Mouse (Mus musculus) liver, embryonic 11.5 days (tissue): Measurements from ENCODE around the gene Bex1. TPM values are rescaled to one million over a fixed set of nuclear protein-coding genes. Genes with fewer than 3 reads are reported as not detected.

Experiments used
- ATAC-seq: fragments of 200-750 bp; cut with Nextera tagmentation; replicated peaks from 2 replicates; pipeline ENCODE4 v1.8.0; 2017; ENCODE audit warnings: moderate number of reproducible peaks, mild to moderate bottlenecking, moderate TSS enrichment, moderate library complexity; ENCODE audit not compliant: low FRiP score
- DNase-seq: peaks from one replicate; pipeline ENCODE4 v3.0.0-alpha.2; 2017; ENCODE audit warnings: low spot score
- H3K27ac ChIP-seq: fragments of 300-500 bp; sonication (generic); 2 replicates; pipeline ENCODE4 v1.5.1; 2014; ENCODE audit warnings: mild to moderate bottlenecking, low read depth, low read length, control low read depth
- H3K27me3 ChIP-seq: fragments of 300-500 bp; sonication (generic); replicated peaks from 2 replicates; pipeline ENCODE4 v1.6.1; 2014; ENCODE audit warnings: low read length, mixed read lengths; ENCODE audit not compliant: control insufficient read depth, insufficient read depth
- H3K36me3 ChIP-seq: fragments of 300-500 bp; sonication (generic); 2 replicates; pipeline ENCODE4 v1.6.1; 2014; ENCODE audit warnings: mild to moderate bottlenecking, low read length, moderate library complexity, mixed read lengths; ENCODE audit not compliant: control insufficient read depth, insufficient read depth
- H3K4me1 ChIP-seq: fragments of 300-500 bp; sonication (generic); replicated peaks from 2 replicates; pipeline ENCODE4 v1.6.1; 2014; ENCODE audit warnings: low read length, mixed read lengths; ENCODE audit not compliant: control insufficient read depth, insufficient read depth
- H3K4me2 ChIP-seq: fragments of 300-500 bp; sonication (generic); 2 replicates; pipeline ENCODE4 v1.6.1; 2014; ENCODE audit warnings: mild to moderate bottlenecking, control low read depth, moderate library complexity
- H3K4me3 ChIP-seq: fragments of 300-500 bp; sonication (generic); 2 replicates; pipeline ENCODE4 v1.5.1; 2014; ENCODE audit warnings: low read depth, low read length, control low read depth
- H3K9ac ChIP-seq: fragments of 300-500 bp; sonication (generic); 2 replicates; pipeline ENCODE4 v1.6.1; 2014; ENCODE audit warnings: low read depth, low read length, control low read depth
- H3K9me3 ChIP-seq: fragments of 300-500 bp; sonication (generic); 2 replicates; pipeline ENCODE4 v1.6.1; 2016; ENCODE audit warnings: low read length, inconsistent platforms, mixed read lengths; ENCODE audit not compliant: control insufficient read depth
- WGBS: fragments of 180-500 bp; shearing (Covaris S2); extraction: QIAGEN DNeasy Blood & Tissue Kit; methylation state at CpG from one replicate; pipeline ENCODE4 v1.1.7; 2014; 5-methylcytosine and 5-hydroxymethylcytosine counted together
- microRNA-seq: library from miRNA; unstranded; fragments of <30 nt; microRNA quantifications from one replicate; pipeline ENCODE4, GENCODE M21; 2017; ENCODE audit warnings: borderline number of aligned reads
- polyA plus RNA-seq: library from polyadenylated mRNA; unstranded; fragments of >200 nt; fragmentation: Nextera tagmentation; extraction: Ambion mirVana; gene quantifications from 2 replicates; pipeline ENCODE4 v1.2.1, GENCODE M21; 2014

Gene Bex1
- polyA plus RNA-seq, 1 experiment from 2014 or later: 210 TPM

GRCm38 (mm10) chrX:136183107-136183506, 32.2 kb downstream of the Bex1 start:
- ATAC-seq (no peak), DNase-seq (no peak)
- no peak overlapping the region for H3K27ac ChIP-seq
- no peak overlapping the region for H3K9ac ChIP-seq
- H3K4me1 ChIP-seq: no peaks in the 10 kb centered on the region
- H3K27me3 ChIP-seq: no peaks in the 10 kb centered on the region
- no peaks in the 10 kb centered on the region for H3K9me3 ChIP-seq
- no peak overlapping the region for H3K4me3 ChIP-seq
- 79% methylated on average over 1 of the region's 1 CpGs for WGBS
- no peak overlapping the region for H3K4me2 ChIP-seq
- H3K36me3 ChIP-seq: no peaks in the 10 kb centered on the region

GRCm38 (mm10) chrX:136180897-136181553, 34.3 kb downstream of the Bex1 start:
- Histone ChIP-seq H3K27ac (no peak overlapping the region), H3K9ac (no peak overlapping the region)

DNA sequence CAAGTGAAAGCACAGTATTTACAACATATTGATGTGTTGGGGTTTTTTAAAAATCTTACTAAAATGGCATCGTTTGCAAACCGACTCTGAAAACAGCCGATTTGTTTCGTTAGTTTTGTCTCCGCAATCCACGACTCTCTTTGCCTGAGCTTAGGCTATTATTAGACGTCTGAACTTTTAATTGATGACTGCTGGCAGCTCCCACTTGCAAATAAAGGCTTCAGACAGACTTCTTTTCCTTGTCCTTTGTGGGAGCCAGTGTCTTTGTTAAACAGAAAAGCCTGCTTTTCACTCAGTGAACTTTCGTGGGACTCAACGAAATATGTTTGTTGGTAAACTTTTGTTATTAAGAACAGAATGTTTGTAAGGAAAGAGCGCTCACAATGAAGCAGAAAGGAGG, 42.5 kb downstream of the Bex1 start:
- WGBS: 27% methylated on average over 10 of the region's 10 CpGs
- H3K27ac ChIP-seq: no peak overlapping the region
- ATAC-seq (no peak), DNase-seq (no peak)
- H3K4me2 ChIP-seq: peak overlapping the region; percentile 64
- no peaks in the 10 kb centered on the region for H3K36me3 ChIP-seq
- peak overlapping the region; percentile 38; the same call in 1 of the 2 replicates for H3K9ac ChIP-seq
- peak overlapping the region; percentile 55 for H3K4me3 ChIP-seq
- H3K27me3 ChIP-seq: no peaks in the 10 kb centered on the region
- H3K4me1 ChIP-seq: no peaks in the 10 kb centered on the region
- no peaks in the 10 kb centered on the region for H3K9me3 ChIP-seq

More at GRCm38 (mm10) chrX:136180897-136181553, 34.3 kb downstream of the Bex1 start:
- H3K36me3 ChIP-seq: no peaks in the 10 kb centered on the region
- no peaks in the 10 kb centered on the region for H3K4me1 ChIP-seq
- H3K27me3 ChIP-seq: no peaks in the 10 kb centered on the region
- no peak for ATAC-seq
- DNase-seq: no peak
- no peaks in the 10 kb centered on the region for H3K9me3 ChIP-seq
- no peak overlapping the region for H3K4me2 ChIP-seq
- H3K4me3 ChIP-seq: no peak overlapping the region
- 22% methylated on average over 11 of the region's 11 CpGs for WGBS

GRCm38 (mm10) chrX:136172118-136172551, 43.2 kb downstream of the Bex1 start, which contains the start of gene Tceal8:
Gene Tceal8, minus strand, starts transcription at chrX:136172342.
- Histone ChIP-seq H3K36me3 (no peaks in the 10 kb centered on the region), H3K27ac (peak within 1 kb of the TSS; percentile 81), H3K4me3 (peak within 1 kb of the TSS; percentile 55), H3K9me3 (no peaks in the 10 kb centered on the region), H3K27me3 (no peaks in the 10 kb centered on the region), H3K9ac (peak within 1 kb of the TSS; percentile 78), H3K4me1 (no peaks in the 10 kb centered on the region), H3K4me2 (peak within 1 kb of the TSS; percentile 64)
- DNase-seq (peak; percentile 66), ATAC-seq (peak; percentile 94)
- WGBS: 18% methylated on average over 10 of the region's 10 CpGs

DNA sequence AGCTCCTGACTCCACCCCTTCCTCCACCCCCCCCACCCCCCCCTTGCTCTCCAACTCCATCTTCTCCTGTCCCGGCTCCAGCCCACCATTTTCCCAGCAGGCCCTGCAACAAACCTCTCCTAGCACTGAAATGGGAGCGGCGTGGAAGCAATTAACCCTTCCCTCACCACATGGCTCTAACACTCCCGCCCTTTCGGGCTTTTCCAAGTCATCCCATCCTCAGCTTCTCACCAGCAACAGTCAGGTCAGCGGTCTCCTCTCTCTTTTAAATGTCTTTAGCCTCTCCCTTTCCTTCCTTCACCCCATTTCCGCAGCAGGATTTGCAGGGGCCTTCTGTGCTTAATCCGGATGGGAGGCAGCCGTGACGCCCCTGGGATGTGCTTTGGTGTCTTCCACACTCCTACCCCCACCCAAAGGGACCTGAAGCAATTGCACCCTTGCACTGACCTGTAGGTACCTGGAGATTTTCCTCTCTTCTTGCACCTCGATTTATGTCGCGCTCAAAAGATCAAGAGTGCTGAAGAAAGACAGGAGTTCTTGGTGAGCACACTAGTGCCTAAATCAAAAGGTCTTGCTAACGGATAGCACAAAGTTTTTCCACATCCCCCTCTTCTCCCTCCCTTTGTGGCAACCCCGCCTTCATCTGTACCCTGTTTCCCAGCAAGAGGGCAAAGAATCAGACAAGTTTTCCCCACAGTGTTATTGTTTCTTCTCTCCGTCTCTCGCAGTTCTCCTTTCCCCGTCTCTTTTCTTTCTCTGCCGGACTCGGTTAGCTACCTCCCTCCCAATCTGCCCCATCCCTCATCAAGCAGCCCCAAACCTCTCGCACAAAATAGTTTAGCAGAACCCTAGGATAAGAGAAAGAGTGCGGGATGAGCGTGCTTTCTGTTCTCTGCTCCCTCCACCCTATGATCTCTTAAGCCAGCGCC, 43.9 kb downstream of the Bex1 start:
- Histone ChIP-seq H3K9ac (peak overlapping the region; percentile 78), H3K4me1 (no peaks in the 10 kb centered on the region), H3K36me3 (no peaks in the 10 kb centered on the region), H3K27ac (peak overlapping the region; percentile 81), H3K9me3 (no peaks in the 10 kb centered on the region), H3K27me3 (no peaks in the 10 kb centered on the region), H3K4me3 (peak overlapping the region; percentile 55), H3K4me2 (peak overlapping the region; percentile 64)
- 15% methylated on average over 24 of the region's 24 CpGs for WGBS
- ATAC-seq (peak; percentile 60), DNase-seq (peak; percentile 46)

- H3K4me1 ChIP-seq: no peaks in the 10 kb centered on the region
- no peaks in the 10 kb centered on the region for H3K36me3 ChIP-seq
- DNase-seq (no peak), ATAC-seq (peak; percentile 55)
- 44% methylated on average over 10 of the region's 10 CpGs for WGBS
- H3K9ac ChIP-seq: peak overlapping the region; percentile 53; the same call in 1 of the 2 replicates
- no peaks in the 10 kb centered on the region for H3K27me3 ChIP-seq
- peak overlapping the region; percentile 55 for H3K4me3 ChIP-seq
- peak overlapping the region; percentile 58; the same call in 1 of the 2 replicates for H3K27ac ChIP-seq
- H3K4me2 ChIP-seq: peak overlapping the region; percentile 64
- H3K9me3 ChIP-seq: no peaks in the 10 kb centered on the region
Measured at GRCm38 (mm10) chrX:136170625-136171024, 44.7 kb downstream of the Bex1 start.

Small RNAs within 50 kb of the gene (microRNA-seq; reads per million reads assigned to microRNA genes)
- not detected for gene Mir6383

Other genes with a start within 250 kb of the Bex1 start
- 51.6 and 58.6 TPM in 2 replicates for gene Arxes2, start 221.7 kb downstream of the Bex1 start, polyA plus RNA-seq
- 29.4 and 32.8 TPM in 2 replicates for gene Arxes1, start 182.1 kb downstream of the Bex1 start, polyA plus RNA-seq
- 260 and 268 TPM in 2 replicates for gene Bex2, start 147.3 kb downstream of the Bex1 start, polyA plus RNA-seq
- gene Nxf3, start 130.3 kb downstream of the Bex1 start, polyA plus RNA-seq: 0.23 and 0.25 TPM in 2 replicates
- 307 and 310 TPM in 2 replicates for gene Bex4, start 76.5 kb downstream of the Bex1 start, polyA plus RNA-seq
- gene Tceal8, start 43.2 kb downstream of the Bex1 start, polyA plus RNA-seq: 236 and 244 TPM in 2 replicates
- gene Tceal5, start 11.6 kb downstream of the Bex1 start, polyA plus RNA-seq: 1.2 and 1.6 TPM in 2 replicates
- gene Tceal7, start 734 bp downstream of the Bex1 start, polyA plus RNA-seq: 0.69 and 0.77 TPM in 2 replicates
- 373 and 393 TPM in 2 replicates for gene Tceal9, start 29.6 kb upstream of the Bex1 start, polyA plus RNA-seq
- gene Bex3, start 54.7 kb upstream of the Bex1 start, polyA plus RNA-seq: 486 and 530 TPM in 2 replicates